Mouse (Mus musculus): ENCODE measurements around the gene Gaa. TPM values are rescaled to one million over a fixed set of nuclear protein-coding genes. Genes with fewer than 3 reads are reported as not detected.

Gaa gene
- polyA plus RNA-seq (2015; fragmentation: Nextera tagmentation; extraction: Ambion mirVana) = 80.7 and 82.6 TPM in 2 replicates

DNA sequence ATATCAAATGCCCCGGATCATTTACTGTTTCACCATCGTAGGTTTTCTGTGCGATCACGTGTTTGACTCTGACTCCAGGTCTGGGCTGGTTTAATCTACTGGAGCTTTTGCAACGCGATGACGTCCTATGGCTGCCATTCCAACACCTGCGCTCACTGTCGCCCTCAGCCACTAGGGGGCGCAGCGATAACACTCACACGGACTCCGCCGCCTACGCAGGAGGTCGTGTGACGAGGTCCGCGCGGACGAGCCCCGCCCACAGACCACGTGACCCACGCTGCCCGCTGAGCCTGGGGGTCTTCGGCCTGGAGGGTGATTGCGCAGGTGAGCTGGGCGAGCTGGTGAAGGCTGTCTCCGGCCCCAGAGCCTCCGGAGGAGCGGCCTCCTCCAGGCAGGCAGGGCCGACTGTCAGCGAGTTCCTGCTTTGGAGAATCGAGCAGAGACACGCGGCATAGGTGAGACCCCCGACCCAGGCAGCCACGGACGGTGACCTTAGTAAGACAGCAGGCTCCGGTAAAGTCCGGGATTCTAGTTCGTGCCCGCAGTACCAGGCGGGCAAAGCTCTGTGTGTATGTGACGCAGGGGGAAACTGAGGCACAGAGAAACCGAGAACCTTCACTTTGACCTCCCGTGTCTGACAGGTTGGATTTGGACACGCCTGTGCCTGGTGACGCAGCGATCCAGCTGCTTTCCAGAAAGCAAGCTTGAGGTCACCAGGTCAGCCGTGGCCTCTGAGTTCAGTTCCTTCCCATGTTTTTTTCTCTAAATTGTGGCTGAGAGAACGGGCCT lies at the start of gene Gaa:
Gaa (plus strand) TSS at position 120 of the 789 bp plus-strand sequence.
- Histone ChIP-seq H3K4me2 (replicated peaks; ENCODE audit: low read depth, low read length) (peak within 1 kb of the TSS; percentile 96), H3K9ac (replicated peaks; ENCODE audit: low read length) (peak within 1 kb of the TSS; percentile 74), H3K4me3 (ENCODE audit: low read length) (peak within 1 kb of the TSS; percentile 60), H3K27ac (ENCODE audit: low read length) (peak within 1 kb of the TSS; percentile 13; the same call in 1 of the 2 replicates), H3K4me1 (ENCODE audit: insufficient read depth, low read length) (peaks cover 13% of the 10 kb centered on the region), H3K36me3 (ENCODE audit: insufficient read depth, low read length) (peaks cover 4% of the 10 kb centered on the region; the same call in 1 of the 2 replicates), H3K9me3 (ENCODE audit: low read length) (no peaks in the 10 kb centered on the region), H3K27me3 (ENCODE audit: insufficient read depth, low read length) (no peaks in the 10 kb centered on the region)
- WGBS = 2% methylated on average over 52 of the region's 52 CpGs
- peak; percentile 86 for ATAC-seq (ENCODE audit: low FRiP score, low TSS enrichment)

DNA sequence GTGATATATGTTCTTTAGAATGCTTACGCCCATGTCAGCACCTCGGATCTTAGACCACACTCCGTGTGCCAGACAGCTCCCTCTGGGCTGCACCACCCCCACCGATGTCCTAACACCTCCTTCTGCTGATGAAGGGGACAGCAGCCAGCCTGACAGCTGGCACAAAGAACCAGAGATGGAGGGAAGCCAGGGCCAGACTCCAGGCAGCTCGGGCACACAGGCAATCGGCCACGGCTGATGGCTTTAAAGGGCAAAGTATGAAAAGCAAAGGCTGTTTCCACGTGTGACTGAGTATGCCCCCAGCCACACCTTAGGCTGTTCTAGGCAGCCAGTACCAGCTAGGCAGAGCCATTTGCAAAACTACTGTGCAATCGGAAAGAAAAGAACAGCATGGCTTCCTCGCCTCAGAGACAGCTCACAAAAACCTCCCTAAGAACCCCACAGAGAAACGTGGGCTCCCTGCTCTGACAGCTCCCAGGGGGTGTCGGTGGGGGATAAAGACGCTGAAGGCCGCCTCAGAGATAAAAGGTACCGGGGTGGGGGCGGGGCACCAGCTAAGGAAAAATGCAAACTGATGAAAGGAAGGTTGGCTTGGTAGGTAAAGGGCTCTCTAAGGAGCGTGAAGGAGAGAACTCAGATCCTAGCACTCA lies 47.7 kb upstream of the Gaa start:
- H3K36me3 ChIP-seq (ENCODE audit: insufficient read depth, low read length) = no peaks in the 10 kb centered on the region
- H3K4me2 ChIP-seq (replicated peaks; ENCODE audit: low read depth, low read length) = 0 out of 2 replicates have a peak overlapping the region, but pooled peaks have one; percentile 4
- no peak for ATAC-seq (ENCODE audit: low FRiP score, low TSS enrichment)
- peaks cover 60% of the 10 kb centered on the region for H3K4me1 ChIP-seq (ENCODE audit: insufficient read depth, low read length)
- H3K9ac ChIP-seq (replicated peaks; ENCODE audit: low read length) = peak overlapping the region; percentile 27; the same call in 1 of the 2 replicates
- no peaks in the 10 kb centered on the region for H3K9me3 ChIP-seq (ENCODE audit: low read length)
- H3K27me3 ChIP-seq (ENCODE audit: insufficient read depth, low read length) = no peaks in the 10 kb centered on the region
- H3K27ac ChIP-seq (ENCODE audit: low read length) = peak overlapping the region; percentile 28
- no peak overlapping the region for H3K4me3 ChIP-seq (ENCODE audit: low read length)
- 27% methylated on average over 17 of the region's 17 CpGs for WGBS

DNA sequence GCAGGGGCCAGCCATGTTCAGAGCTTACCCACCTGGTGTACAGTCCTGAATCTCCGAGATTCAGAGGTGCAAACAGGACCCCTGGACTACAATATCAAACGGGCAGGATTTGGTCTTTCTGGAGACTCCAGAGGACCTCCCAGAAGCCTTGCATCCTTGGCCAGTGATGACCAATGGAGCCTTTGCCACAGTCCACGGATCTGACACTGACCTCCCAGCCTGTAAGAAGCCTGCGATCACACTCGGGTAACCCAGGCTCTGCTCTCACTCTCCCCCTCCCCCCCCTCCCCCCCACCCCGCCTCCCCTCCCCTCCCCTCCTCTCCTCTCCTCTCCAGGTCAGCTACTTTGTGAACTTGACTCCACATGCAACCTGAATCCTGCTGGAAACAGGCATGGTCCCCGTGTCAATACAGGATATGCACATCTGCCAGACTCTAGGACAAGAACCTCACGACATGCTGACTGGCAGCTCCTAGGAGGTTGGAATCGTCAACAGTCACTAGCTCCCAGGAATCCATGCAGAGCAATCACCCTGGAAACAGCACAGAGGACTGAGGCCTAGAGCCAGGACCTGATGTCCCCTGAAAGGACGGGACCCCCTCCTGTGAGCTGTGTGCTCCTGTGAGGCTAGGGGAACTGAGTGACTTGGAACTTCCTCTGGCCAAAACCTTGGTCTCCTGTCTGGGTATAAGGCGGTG lies 45.7 kb upstream of the Gaa start:
- H3K4me1 ChIP-seq (ENCODE audit: insufficient read depth, low read length) = peaks cover 48% of the 10 kb centered on the region

DNA sequence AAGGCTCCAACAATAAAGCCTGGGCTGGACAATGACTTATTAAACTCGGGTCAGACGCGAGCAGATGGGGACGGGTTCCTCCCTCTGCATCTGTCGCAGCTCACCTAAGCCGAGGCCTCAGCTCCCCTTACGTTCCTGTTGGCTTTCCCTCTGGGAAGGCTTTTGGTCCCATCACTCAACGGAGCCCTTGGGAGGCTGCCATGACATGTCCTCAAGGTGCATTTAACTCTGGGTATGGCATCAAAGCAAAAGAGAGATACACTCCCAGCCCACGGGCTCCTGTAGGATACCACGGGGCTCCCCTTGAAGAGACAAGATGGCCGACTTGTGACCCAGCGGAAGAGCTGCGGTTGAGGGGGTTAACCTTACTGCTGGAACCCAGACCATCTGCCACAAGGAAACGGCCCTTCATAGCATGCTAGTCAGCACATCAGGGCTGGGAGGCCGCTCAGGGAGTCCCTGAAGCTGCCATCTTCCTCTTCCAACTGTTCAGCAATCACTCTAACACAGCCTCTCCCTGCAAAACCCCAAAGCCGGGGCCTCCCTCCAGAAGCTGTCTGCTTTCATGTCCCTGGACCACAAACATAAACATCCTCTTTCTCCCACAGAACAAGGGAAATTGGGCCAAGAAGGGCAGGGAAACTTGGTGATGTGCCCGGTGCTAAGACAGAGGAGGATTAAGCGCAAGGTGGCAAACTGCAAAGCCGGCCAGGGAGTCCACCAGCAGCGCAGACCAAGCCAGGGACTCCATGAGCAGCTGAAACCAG lies 44.4 kb upstream of the Gaa start:
- no peak for ATAC-seq (ENCODE audit: low FRiP score, low TSS enrichment)
- H3K27me3 ChIP-seq (ENCODE audit: insufficient read depth, low read length) = no peaks in the 10 kb centered on the region

More for the DNA sequence above, 45.7 kb upstream of the Gaa start:
- 32% methylated on average over 10 of the region's 11 CpGs for WGBS
- ATAC-seq (ENCODE audit: low FRiP score, low TSS enrichment) = peak; percentile 32; the same call in 1 of the 2 replicates
- Histone ChIP-seq H3K36me3 (ENCODE audit: insufficient read depth, low read length) (no peaks in the 10 kb centered on the region), H3K27ac (ENCODE audit: low read length) (peak overlapping the region; percentile 64; the same call in 1 of the 2 replicates), H3K27me3 (ENCODE audit: insufficient read depth, low read length) (no peaks in the 10 kb centered on the region), H3K4me3 (ENCODE audit: low read length) (no peak overlapping the region), H3K9ac (replicated peaks; ENCODE audit: low read length) (0 out of 2 replicates have a peak overlapping the region, but pooled peaks have one; percentile 17), H3K4me2 (replicated peaks; ENCODE audit: low read depth, low read length) (no peak overlapping the region), H3K9me3 (ENCODE audit: low read length) (no peaks in the 10 kb centered on the region)

DNA sequence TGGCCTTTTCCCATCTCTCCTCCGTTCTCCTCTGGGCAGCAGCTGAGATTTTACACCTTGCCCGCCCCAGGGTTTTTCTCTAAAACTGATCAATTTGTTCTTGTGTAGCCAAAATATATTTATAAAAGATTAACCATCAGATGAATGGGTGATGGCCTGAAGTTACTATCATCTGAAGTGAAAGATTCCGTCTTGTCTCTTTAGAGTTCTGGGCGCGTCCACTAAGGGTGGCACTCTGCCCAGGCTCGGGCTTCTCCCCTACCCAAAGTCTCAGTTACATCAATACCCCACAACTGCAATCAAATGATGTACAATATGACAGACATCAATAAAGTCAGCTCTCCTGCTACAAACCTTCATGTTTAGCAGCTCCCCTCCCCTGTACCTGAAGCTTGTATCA lies 42.8 kb upstream of the Gaa start:
- ATAC-seq (ENCODE audit: low FRiP score, low TSS enrichment) = no peak
- no peak overlapping the region for H3K4me2 ChIP-seq (replicated peaks; ENCODE audit: low read depth, low read length)
- H3K27ac ChIP-seq (ENCODE audit: low read length) = no peak overlapping the region
- H3K4me1 ChIP-seq (ENCODE audit: insufficient read depth, low read length) = peaks cover 57% of the 10 kb centered on the region
- H3K27me3 ChIP-seq (ENCODE audit: insufficient read depth, low read length) = no peaks in the 10 kb centered on the region
- H3K9me3 ChIP-seq (ENCODE audit: low read length) = no peaks in the 10 kb centered on the region
- no peak overlapping the region for H3K9ac ChIP-seq (replicated peaks; ENCODE audit: low read length)
- no peaks in the 10 kb centered on the region for H3K36me3 ChIP-seq (ENCODE audit: insufficient read depth, low read length)
- WGBS = 96% methylated on average over 6 of the region's 6 CpGs
- no peak overlapping the region for H3K4me3 ChIP-seq (ENCODE audit: low read length)

More for the DNA sequence above, 44.4 kb upstream of the Gaa start:
- Histone ChIP-seq H3K9me3 (ENCODE audit: low read length) (no peaks in the 10 kb centered on the region), H3K36me3 (ENCODE audit: insufficient read depth, low read length) (no peaks in the 10 kb centered on the region), H3K9ac (replicated peaks; ENCODE audit: low read length) (no peak overlapping the region), H3K4me2 (replicated peaks; ENCODE audit: low read depth, low read length) (no peak overlapping the region), H3K27ac (ENCODE audit: low read length) (no peak overlapping the region), H3K4me3 (ENCODE audit: low read length) (no peak overlapping the region), H3K4me1 (ENCODE audit: insufficient read depth, low read length) (peaks cover 54% of the 10 kb centered on the region)
- WGBS = 70% methylated on average over 20 of the region's 20 CpGs

- Histone ChIP-seq H3K4me2 (replicated peaks; ENCODE audit: low read depth, low read length) (no peak overlapping the region), H3K4me3 (ENCODE audit: low read length) (no peak overlapping the region), H3K27me3 (ENCODE audit: insufficient read depth, low read length) (no peaks in the 10 kb centered on the region), H3K27ac (ENCODE audit: low read length) (no peak overlapping the region), H3K9ac (replicated peaks; ENCODE audit: low read length) (0 out of 2 replicates have a peak overlapping the region, but pooled peaks have one; percentile 7), H3K9me3 (ENCODE audit: low read length) (no peaks in the 10 kb centered on the region), H3K4me1 (ENCODE audit: insufficient read depth, low read length) (peaks cover 50% of the 10 kb centered on the region), H3K36me3 (ENCODE audit: insufficient read depth, low read length) (no peaks in the 10 kb centered on the region)
- no peak for ATAC-seq (ENCODE audit: low FRiP score, low TSS enrichment)
- 71% methylated on average over 9 of the region's 9 CpGs for WGBS
Observed at GRCm38 (mm10) chr11:119225634-119226033, 42.1 kb upstream of the Gaa start.

DNA sequence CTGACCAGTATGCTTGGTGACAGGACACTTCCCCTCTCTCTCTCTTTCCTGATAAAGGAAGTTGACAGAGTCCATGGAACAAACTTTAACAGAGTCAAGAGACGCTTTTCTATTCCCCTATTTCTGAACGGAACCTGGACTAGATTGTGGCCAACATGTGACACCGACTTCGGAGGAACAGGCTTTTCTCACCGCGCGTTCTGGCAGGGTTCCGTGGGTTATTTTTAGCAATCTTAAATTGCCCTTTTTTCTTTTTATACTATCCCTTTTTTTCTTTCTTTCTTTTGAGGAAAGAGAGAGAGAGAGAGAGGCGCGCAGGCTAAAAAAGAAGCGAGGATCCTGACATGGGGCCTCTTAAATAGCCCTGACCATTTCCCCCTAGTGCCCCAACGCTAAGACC lies 40.1 kb upstream of the Gaa start:
- no peak for ATAC-seq (ENCODE audit: low FRiP score, low TSS enrichment)
- Histone ChIP-seq H3K27ac (ENCODE audit: low read length) (no peak overlapping the region), H3K36me3 (ENCODE audit: insufficient read depth, low read length) (no peaks in the 10 kb centered on the region), H3K4me1 (ENCODE audit: insufficient read depth, low read length) (peaks cover 34% of the 10 kb centered on the region), H3K4me3 (ENCODE audit: low read length) (peak overlapping the region; percentile 68), H3K9ac (replicated peaks; ENCODE audit: low read length) (peak overlapping the region; percentile 70), H3K4me2 (replicated peaks; ENCODE audit: low read depth, low read length) (peak overlapping the region; percentile 97), H3K9me3 (ENCODE audit: low read length) (no peaks in the 10 kb centered on the region), H3K27me3 (ENCODE audit: insufficient read depth, low read length) (no peaks in the 10 kb centered on the region)
- 4% methylated on average over 12 of the region's 12 CpGs for WGBS

DNA sequence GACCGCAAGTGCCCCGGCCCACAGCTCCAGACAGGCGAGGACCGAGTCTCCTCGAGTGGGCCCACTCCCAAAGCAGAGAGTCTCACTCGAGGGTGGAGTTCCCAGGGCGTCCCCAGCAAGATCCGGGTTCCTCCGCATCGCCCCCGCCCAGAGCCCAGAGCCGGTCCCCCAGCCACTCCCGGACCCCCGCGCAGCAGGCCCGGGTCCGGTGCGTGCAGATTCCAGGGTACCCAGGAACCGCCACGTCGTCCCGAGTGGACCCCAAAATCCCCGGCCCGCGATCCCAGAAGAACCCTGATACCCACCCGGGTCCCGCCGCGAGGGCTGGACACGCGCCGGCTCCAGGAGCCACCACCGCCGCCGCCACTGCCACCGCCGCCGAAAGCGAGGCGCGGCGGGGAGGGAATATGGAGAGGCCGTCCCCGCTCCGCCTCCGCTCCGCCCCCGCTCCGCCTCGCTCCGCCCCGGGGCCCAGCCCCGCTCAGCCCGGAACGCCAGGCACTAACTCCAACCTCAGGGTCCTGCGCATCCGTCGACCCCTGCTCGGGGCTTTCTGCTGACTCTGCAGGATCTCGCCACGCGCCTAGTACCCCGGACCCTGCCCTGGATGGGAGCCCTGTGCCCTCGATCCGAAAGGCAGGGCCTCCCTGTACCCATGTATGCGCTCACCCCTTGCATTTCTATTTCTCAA lies 39.5 kb upstream of the Gaa start, which contains the start of the genes Tbc1d16 and Ccdc40:
Tbc1d16 (minus strand) TSS at position 409 of the 691 bp plus-strand sequence.
Ccdc40 (plus strand) TSS at position 482 of the 691 bp plus-strand sequence.
- Histone ChIP-seq H3K4me3 (ENCODE audit: low read length) (peak within 1 kb of the TSS; percentile 68), H3K9ac (replicated peaks; ENCODE audit: low read length) (peak within 1 kb of the TSS; percentile 70), H3K27me3 (ENCODE audit: insufficient read depth, low read length) (no peaks in the 10 kb centered on the region), H3K27ac (ENCODE audit: low read length) (0 out of 2 replicates have a peak within 1 kb of the TSS, but pooled peaks have one; percentile 30), H3K4me1 (ENCODE audit: insufficient read depth, low read length) (peaks cover 28% of the 10 kb centered on the region), H3K36me3 (ENCODE audit: insufficient read depth, low read length) (no peaks in the 10 kb centered on the region), H3K4me2 (replicated peaks; ENCODE audit: low read depth, low read length) (peak within 1 kb of the TSS; percentile 97), H3K9me3 (ENCODE audit: low read length) (no peaks in the 10 kb centered on the region)
- under 1% methylated on average over 54 of the region's 66 CpGs for WGBS
- ATAC-seq (ENCODE audit: low FRiP score, low TSS enrichment) = peak; percentile 92
